Mouse (Mus musculus) fat pad, adult 2 months (tissue): ENCODE data around the gene Rpap3.

Source experiments
- DNase-seq: peaks from one replicate; pipeline ENCODE4 v3.0.0-alpha.2; 2011; ENCODE audit warnings: low read depth, low spot score; ENCODE audit errors: extremely low read depth

Rpap3 gene

GRCm38 (mm10) chr15:97705211-97706050, at the start of gene Rpap3:
TSS of gene Rpap3 (minus strand) at chr15:97705825.
- DNase-seq = no peak

GRCm38 (mm10) chr15:97755361-97755760, 49.7 kb upstream of the Rpap3 start:
- no peak for DNase-seq

- DNase-seq = no peak
Observed at GRCm38 (mm10) chr15:97754476-97754875, 48.9 kb upstream of the Rpap3 start.

- DNase-seq = no peak
Observed at GRCm38 (mm10) chr15:97752491-97752890, 46.9 kb upstream of the Rpap3 start.

GRCm38 (mm10) chr15:97751676-97752075, 46.1 kb upstream of the Rpap3 start:
- DNase-seq = no peak

- DNase-seq = no peak
Observed at GRCm38 (mm10) chr15:97750697-97751096, 45.1 kb upstream of the Rpap3 start.

- DNase-seq = no peak
Observed at GRCm38 (mm10) chr15:97749841-97750240, 44.2 kb upstream of the Rpap3 start.

- no peak for DNase-seq
Observed at GRCm38 (mm10) chr15:97749397-97749796, 43.8 kb upstream of the Rpap3 start.

GRCm38 (mm10) chr15:97748964-97749363, 43.3 kb upstream of the Rpap3 start:
- no peak for DNase-seq

- no peak for DNase-seq
Observed at GRCm38 (mm10) chr15:97748309-97748708, 42.7 kb upstream of the Rpap3 start.

GRCm38 (mm10) chr15:97747486-97747885, 41.9 kb upstream of the Rpap3 start:
- DNase-seq = no peak

GRCm38 (mm10) chr15:97746748-97747147, 41.1 kb upstream of the Rpap3 start:
- DNase-seq = no peak

GRCm38 (mm10) chr15:97746278-97746677, 40.7 kb upstream of the Rpap3 start:
- no peak for DNase-seq

- DNase-seq = no peak
Observed at GRCm38 (mm10) chr15:97745331-97745730, 39.7 kb upstream of the Rpap3 start.

GRCm38 (mm10) chr15:97744930-97745329, 39.3 kb upstream of the Rpap3 start:
- no peak for DNase-seq

- DNase-seq = no peak
Observed at GRCm38 (mm10) chr15:97743961-97744525, 38.4 kb upstream of the Rpap3 start.

- DNase-seq = no peak
Observed at GRCm38 (mm10) chr15:97743210-97743609, 37.6 kb upstream of the Rpap3 start.

- DNase-seq = no peak
Observed at GRCm38 (mm10) chr15:97742600-97742999, 37.0 kb upstream of the Rpap3 start.

- no peak for DNase-seq
Observed at GRCm38 (mm10) chr15:97742074-97742473, 36.4 kb upstream of the Rpap3 start.

GRCm38 (mm10) chr15:97741662-97742061, 36.0 kb upstream of the Rpap3 start:
- no peak for DNase-seq

GRCm38 (mm10) chr15:97740283-97740732, 34.7 kb upstream of the Rpap3 start:
- no peak for DNase-seq

- DNase-seq = peak; percentile 80
Observed at GRCm38 (mm10) chr15:97738923-97739322, 33.3 kb upstream of the Rpap3 start.
